Mouse (Mus musculus) intestine, postnatal 0 days (tissue): ENCODE data around the gene Hacl1. TPM values are rescaled to one million over a fixed set of nuclear protein-coding genes. Genes with fewer than 3 reads are reported as not detected.

Experiments
- ATAC-seq: fragments of 200-750 bp; cut with Nextera tagmentation; 2 replicates; pipeline ENCODE4 v1.8.0; 2017; ENCODE audit warnings: mild to moderate bottlenecking, moderate TSS enrichment, moderate library complexity
- H3K27ac ChIP-seq: fragments of 300-500 bp; sonication (generic); 2 replicates; pipeline ENCODE4 v1.5.1; 2014; ENCODE audit warnings: mild to moderate bottlenecking, low read depth, low read length, moderate library complexity
- H3K27me3 ChIP-seq: fragments of 300-500 bp; sonication (generic); replicated peaks from 2 replicates; pipeline ENCODE4 v1.6.1; 2014; ENCODE audit warnings: low read length, mixed read lengths; ENCODE audit not compliant: control insufficient read depth, insufficient read depth
- H3K36me3 ChIP-seq: fragments of 300-500 bp; sonication (generic); 2 replicates; pipeline ENCODE4 v1.6.1; 2014; ENCODE audit warnings: mild to moderate bottlenecking, moderate library complexity; ENCODE audit not compliant: control insufficient read depth, insufficient read depth
- H3K4me1 ChIP-seq: fragments of 300-500 bp; sonication (generic); replicated peaks from 2 replicates; pipeline ENCODE4 v1.6.1; 2014; ENCODE audit warnings: antibody characterized with exemption, low read length, mixed read lengths; ENCODE audit not compliant: control insufficient read depth, insufficient read depth
- H3K4me2 ChIP-seq: fragments of 300-500 bp; sonication (generic); replicated peaks from 2 replicates; pipeline ENCODE4 v1.6.1; 2014; ENCODE audit warnings: low read depth, mild to moderate bottlenecking, moderate library complexity
- H3K4me3 ChIP-seq: fragments of 300-500 bp; sonication (generic); 2 replicates; pipeline ENCODE4 v1.5.1; 2014; ENCODE audit warnings: low read depth, low read length
- H3K9ac ChIP-seq: fragments of 300-500 bp; sonication (generic); 2 replicates; pipeline ENCODE4 v1.6.1; 2014; ENCODE audit warnings: mild to moderate bottlenecking, low read depth, low read length
- H3K9me3 ChIP-seq: fragments of 300-500 bp; sonication (generic); 2 replicates; pipeline ENCODE4 v1.6.1; 2016; ENCODE audit warnings: mixed run types; ENCODE audit not compliant: control insufficient read depth
- CTCF ChIP-seq: sonication (generic); IDR thresholded peaks from 2 replicates; pipeline ENCODE4 v1.5.1; 2016; ENCODE audit warnings: low read depth, mild to moderate bottlenecking, control low read depth, antibody characterized with exemption, moderate library complexity
- WGBS: fragments of 180-500 bp; shearing (Covaris S2); extraction: QIAGEN DNeasy Blood & Tissue Kit; methylation state at CpG from one replicate; pipeline ENCODE4 v1.1.7; 2014; 5-methylcytosine and 5-hydroxymethylcytosine counted together
- polyA plus RNA-seq: library from polyadenylated mRNA; unstranded; fragments of >200 nt; fragmentation: Nextera tagmentation; extraction: Ambion mirVana; gene quantifications from 2 replicates; pipeline ENCODE4 v1.2.1, GENCODE M21; 2015

Gene Hacl1
- polyA plus RNA-seq, 1 experiment from 2014 or later = 35.5 TPM

- Histone ChIP-seq H3K9me3 (no peaks in the 10 kb centered on the region), H3K4me2 (no peak overlapping the region), H3K9ac (no peak overlapping the region), H3K36me3 (no peaks in the 10 kb centered on the region), H3K27me3 (no peaks in the 10 kb centered on the region), H3K27ac (no peak overlapping the region), H3K4me3 (no peak overlapping the region), H3K4me1 (no peaks in the 10 kb centered on the region)
- ATAC-seq = no peak
- 85% methylated on average over 8 of the region's 8 CpGs for WGBS
- TF ChIP-seq CTCF = no peak
Observed at GRCm38 (mm10) chr14:31586451-31586850, 54.6 kb downstream of the Hacl1 start.

- no peak for ATAC-seq
- no peaks in the 10 kb centered on the region for H3K27me3 ChIP-seq
- H3K4me1 ChIP-seq = no peaks in the 10 kb centered on the region
- WGBS = 81% methylated on average over 8 of the region's 9 CpGs
- H3K9me3 ChIP-seq = no peaks in the 10 kb centered on the region
- H3K27ac ChIP-seq = no peak overlapping the region
- TF ChIP-seq CTCF = no peak
- no peaks in the 10 kb centered on the region for H3K36me3 ChIP-seq
- no peak overlapping the region for H3K4me3 ChIP-seq
- H3K4me2 ChIP-seq = no peak overlapping the region
- H3K9ac ChIP-seq = no peak overlapping the region
Observed at GRCm38 (mm10) chr14:31583082-31583481, 58.0 kb downstream of the Hacl1 start.

- Histone ChIP-seq H3K27ac (no peak overlapping the region), H3K36me3 (no peaks in the 10 kb centered on the region), H3K9ac (no peak overlapping the region), H3K4me2 (no peak overlapping the region), H3K27me3 (no peaks in the 10 kb centered on the region), H3K4me3 (no peak overlapping the region), H3K4me1 (no peaks in the 10 kb centered on the region), H3K9me3 (no peaks in the 10 kb centered on the region)
- 47% methylated on average over 9 of the region's 9 CpGs for WGBS
- no peak for TF ChIP-seq CTCF
- ATAC-seq = no peak
Observed at GRCm38 (mm10) chr14:31577966-31578735, 62.9 kb downstream of the Hacl1 start.

DNA sequence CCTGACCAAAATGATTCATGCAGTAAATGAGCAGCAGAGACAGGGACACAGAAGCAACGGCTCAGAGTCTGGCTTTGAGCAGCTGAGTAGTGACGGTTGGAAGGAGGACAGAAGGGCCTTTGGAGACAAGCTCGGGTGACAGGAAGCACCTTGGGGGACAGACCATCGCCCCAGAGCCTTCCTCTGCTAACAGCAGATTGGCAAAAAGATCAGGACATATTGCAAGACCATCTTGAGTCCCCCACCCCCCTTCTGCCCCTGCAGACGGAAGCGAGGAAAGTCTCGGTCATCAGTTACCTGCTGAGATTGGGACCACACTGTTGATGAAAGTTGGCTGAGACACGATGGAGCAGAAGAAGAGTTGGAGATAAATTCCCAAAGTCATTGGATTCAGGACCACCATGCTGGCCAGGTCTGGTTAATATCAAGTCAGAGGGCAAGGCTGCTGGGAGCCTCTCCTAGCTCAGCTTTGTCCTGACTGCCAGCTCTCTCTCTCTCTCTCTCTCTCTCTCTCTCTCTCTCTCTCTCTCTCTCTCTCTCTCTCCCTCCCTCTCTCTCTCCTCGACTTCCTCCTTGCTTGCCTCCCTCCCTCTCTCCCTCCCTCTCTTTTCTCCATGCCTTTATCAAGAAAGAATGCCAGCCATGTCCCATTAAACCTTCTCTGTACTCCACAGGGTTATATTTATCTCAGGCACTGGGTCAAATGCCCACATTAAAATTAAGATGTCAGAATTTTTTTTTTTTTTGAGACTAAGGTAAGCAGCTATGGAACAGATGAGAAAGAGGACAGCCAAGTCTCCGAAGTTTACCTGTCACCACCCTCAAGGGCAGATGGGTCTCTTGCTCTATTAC is 64.0 kb downstream of the Hacl1 start:
- no peak overlapping the region for H3K4me2 ChIP-seq
- no peak overlapping the region for H3K4me3 ChIP-seq
- no peaks in the 10 kb centered on the region for H3K4me1 ChIP-seq
- no peak overlapping the region for H3K9ac ChIP-seq
- H3K27ac ChIP-seq = no peak overlapping the region
- no peaks in the 10 kb centered on the region for H3K27me3 ChIP-seq
- TF ChIP-seq CTCF = no peak
- no peaks in the 10 kb centered on the region for H3K36me3 ChIP-seq
- WGBS = 45% methylated on average over 10 of the region's 10 CpGs
- ATAC-seq = no peak
- no peaks in the 10 kb centered on the region for H3K9me3 ChIP-seq

GRCm38 (mm10) chr14:31575866-31576265 is 65.2 kb downstream of the Hacl1 start:
- H3K4me2 ChIP-seq = no peak overlapping the region
- no peaks in the 10 kb centered on the region for H3K4me1 ChIP-seq
- no peak overlapping the region for H3K4me3 ChIP-seq
- no peak overlapping the region for H3K9ac ChIP-seq
- H3K27ac ChIP-seq = no peak overlapping the region
- WGBS = 70% methylated on average over 9 of the region's 9 CpGs
- H3K36me3 ChIP-seq = no peaks in the 10 kb centered on the region
- no peak for TF ChIP-seq CTCF
- no peaks in the 10 kb centered on the region for H3K9me3 ChIP-seq
- ATAC-seq = no peak
- H3K27me3 ChIP-seq = no peaks in the 10 kb centered on the region

GRCm38 (mm10) chr14:31574903-31575665 is 66.0 kb downstream of the Hacl1 start:
- ATAC-seq = no peak
- Histone ChIP-seq H3K27me3 (no peaks in the 10 kb centered on the region), H3K4me2 (no peak overlapping the region), H3K27ac (no peak overlapping the region), H3K9ac (no peak overlapping the region), H3K4me3 (no peak overlapping the region), H3K4me1 (no peaks in the 10 kb centered on the region), H3K9me3 (no peaks in the 10 kb centered on the region), H3K36me3 (no peaks in the 10 kb centered on the region)
- WGBS = 88% methylated on average over 18 of the region's 18 CpGs
- TF ChIP-seq CTCF = no peak
